Mouse (Mus musculus) G1E (cell line): ENCODE measurements around the gene Ttc28. TPM values are rescaled to one million over a fixed set of nuclear protein-coding genes. Genes with fewer than 3 reads are reported as not detected.

Experiments
- ATAC-seq: 2 replicates; pipeline ENCODE4 v1.8.0; 2016; ENCODE audit warnings: mild to moderate bottlenecking; ENCODE audit not compliant: insufficient number of reproducible peaks, poor library complexity, low FRiP score, severe bottlenecking; ENCODE audit errors: extremely low read depth
- DNase-seq: peaks from one replicate; pipeline ENCODE4 v3.0.0; 2012; ENCODE audit warnings: low spot score
- H3K27me3 ChIP-seq: 2 replicates; pipeline ENCODE4 v1.6.1; 2012; ENCODE audit warnings: mild to moderate bottlenecking, low read length, inconsistent platforms; ENCODE audit not compliant: insufficient read depth
- H3K36me3 ChIP-seq: replicated peaks from 2 replicates; pipeline ENCODE3; 2012; ENCODE audit warnings: mild to moderate bottlenecking, inconsistent platforms
- H3K4me1 ChIP-seq: 2 replicates; pipeline ENCODE4 v1.6.1; 2012; ENCODE audit warnings: low read depth, low read length, inconsistent platforms, mixed read lengths; ENCODE audit not compliant: insufficient read depth
- H3K4me3 ChIP-seq: 2 replicates; pipeline ENCODE4 v1.5.1; 2012; ENCODE audit warnings: low read depth, mild to moderate bottlenecking, inconsistent platforms, low read length, moderate library complexity, mixed read lengths
- H3K9me3 ChIP-seq: replicated peaks from 2 replicates; pipeline ENCODE4 v1.6.1; 2012; ENCODE audit warnings: inconsistent platforms
- CTCF ChIP-seq: IDR thresholded peaks from 2 replicates; pipeline ENCODE4 v1.5.1; 2012; ENCODE audit warnings: low read depth, low read length, inconsistent platforms, mixed read lengths
- GATA1 ChIP-seq: IDR thresholded peaks from 2 replicates; pipeline ENCODE4 v1.6.1; 2012; ENCODE audit warnings: borderline replicate concordance, low read length, inconsistent platforms, mixed read lengths
- GATA2 ChIP-seq: IDR thresholded peaks from 2 replicates; pipeline ENCODE4 v1.6.1; 2012; ENCODE audit warnings: low read depth, low read length, inconsistent platforms, borderline replicate concordance
- POLR2AphosphoS5 ChIP-seq: IDR thresholded peaks from 2 replicates; pipeline ENCODE4 v1.6.1; 2012; ENCODE audit warnings: low read depth, low read length, inconsistent platforms; ENCODE audit not compliant: insufficient replicate concordance
- TAL1 ChIP-seq: conservative IDR thresholded peaks from 2 replicates; pipeline ENCODE4 v1.6.1; 2012; ENCODE audit warnings: low read depth, low read length, inconsistent platforms, mixed read lengths
- polyA plus RNA-seq: library from polyadenylated mRNA; stranded (reverse); fragments of >175 nt; gene quantifications from 2 replicates; pipeline ENCODE4 v1.2.3, GENCODE M21; 2012
- total RNA-seq, 2 experiments: library from RNA; stranded (forward) in 1 of 2; stranded (reverse) in 1 of 2; fragments of 200-1000 nt in 1 of 2; fragments of >200 nt in 1 of 2; fragmentation: Nextera tagmentation in 1 of 2; gene quantifications; 2 replicates each; pipeline ENCODE4 v1.2.3; 2014 to 2017

Gene Ttc28
- total and polyA plus RNA-seq, 3 experiments: 0.28 to 2.0 (median 0.55) TPM

GRCm38 (mm10) chr5:110968566-110968965 lies 89.0 kb downstream of the Ttc28 start:
- TF ChIP-seq POLR2AphosphoS5: no peak
- no peaks in the 10 kb centered on the region for H3K36me3 ChIP-seq
- peaks cover 2% of the 10 kb centered on the region; the same call in 1 of the 2 replicates for H3K27me3 ChIP-seq
- no peaks in the 10 kb centered on the region for H3K9me3 ChIP-seq
- DNase-seq: no peak
- H3K4me1 ChIP-seq: no peaks in the 10 kb centered on the region
- no peak for ATAC-seq
- H3K4me3 ChIP-seq: no peak overlapping the region

GRCm38 (mm10) chr5:110970162-110970780 lies 90.7 kb downstream of the Ttc28 start:
- no peaks in the 10 kb centered on the region for H3K4me1 ChIP-seq
- H3K4me3 ChIP-seq: no peak overlapping the region
- DNase-seq: no peak
- H3K9me3 ChIP-seq: peaks cover 4% of the 10 kb centered on the region; the same call in 1 of the 2 replicates
- ATAC-seq: no peak
- no peak for TF ChIP-seq GATA2
- no peak for TF ChIP-seq POLR2AphosphoS5
- TF ChIP-seq GATA1: no peak
- no peak for TF ChIP-seq CTCF
- TF ChIP-seq TAL1: no peak
- H3K36me3 ChIP-seq: no peaks in the 10 kb centered on the region
- peaks cover 5% of the 10 kb centered on the region; the same call in 1 of the 2 replicates for H3K27me3 ChIP-seq

- DNase-seq (peak; percentile 5), ATAC-seq (no peak)
- no peak overlapping the region for H3K4me3 ChIP-seq
- peaks cover 7% of the 10 kb centered on the region for H3K9me3 ChIP-seq
- 0 out of 2 replicates have a peak, but pooled peaks cover 3% of the 10 kb centered on the region for H3K27me3 ChIP-seq
- H3K36me3 ChIP-seq: no peaks in the 10 kb centered on the region
- no peaks in the 10 kb centered on the region for H3K4me1 ChIP-seq
- TF ChIP-seq GATA2 (no peak), TAL1 (no peak), GATA1 (no peak), POLR2AphosphoS5 (no peak), CTCF (no peak)
Observed at GRCm38 (mm10) chr5:110976721-110977120, 97.1 kb downstream of the Ttc28 start.

- ATAC-seq: no peak
- Histone ChIP-seq H3K27me3 (0 out of 2 replicates have a peak, but pooled peaks cover 3% of the 10 kb centered on the region), H3K4me1 (no peaks in the 10 kb centered on the region), H3K36me3 (no peaks in the 10 kb centered on the region), H3K9me3 (peaks cover 7% of the 10 kb centered on the region), H3K4me3 (no peak overlapping the region)
- DNase-seq: no peak
- TF ChIP-seq TAL1 (no peak), GATA1 (no peak), CTCF (no peak), GATA2 (no peak), POLR2AphosphoS5 (no peak)
Observed at GRCm38 (mm10) chr5:110977796-110978195, 98.2 kb downstream of the Ttc28 start.

- H3K36me3 ChIP-seq: no peaks in the 10 kb centered on the region
- H3K9me3 ChIP-seq: peaks cover 7% of the 10 kb centered on the region
- H3K27me3 ChIP-seq: 0 out of 2 replicates have a peak, but pooled peaks cover 3% of the 10 kb centered on the region
- H3K4me3 ChIP-seq: no peak overlapping the region
- H3K4me1 ChIP-seq: no peaks in the 10 kb centered on the region
- no peak for TF ChIP-seq GATA1
- no peak for TF ChIP-seq TAL1
- TF ChIP-seq CTCF: no peak
- no peak for TF ChIP-seq POLR2AphosphoS5
- no peak for TF ChIP-seq GATA2
- DNase-seq (no peak), ATAC-seq (no peak)
Observed at GRCm38 (mm10) chr5:110978461-110978860, 98.9 kb downstream of the Ttc28 start.

GRCm38 (mm10) chr5:110979011-110979860 lies 99.6 kb downstream of the Ttc28 start:
- TF ChIP-seq CTCF (no peak), TAL1 (no peak), GATA2 (no peak)
- Histone ChIP-seq H3K36me3 (no peaks in the 10 kb centered on the region), H3K27me3 (0 out of 2 replicates have a peak, but pooled peaks cover 3% of the 10 kb centered on the region), H3K4me3 (no peak overlapping the region), H3K9me3 (peaks cover 7% of the 10 kb centered on the region), H3K4me1 (no peaks in the 10 kb centered on the region)
- ATAC-seq: no peak
- DNase-seq: no peak
